Mouse (Mus musculus) gastrocnemius, postnatal 25 days (tissue): Measurements from ENCODE around the gene Rab11fip3. TPM values are rescaled to one million over a fixed set of nuclear protein-coding genes. Genes with fewer than 3 reads are reported as not detected.
"Not testable (repeated sequence)": the region's sequence is repeated elsewhere in the genome, so short reads cannot be mapped to it uniquely, and the experiment has no call there.

Experiments used
- DNase-seq: peaks from one replicate; pipeline ENCODE4 v3.0.0; 2022
- long read RNA-seq, 2 experiments: library from polyadenylated mRNA; stranded (forward); transcript quantifications; one replicate each; pipeline ENCODE4 v2.0.0; 2021
- total RNA-seq, 2 experiments: library from RNA; stranded (reverse); gene quantifications; 1 replicate in 1 of 2; 2 replicates in 1 of 2; pipeline ENCODE4 v1.2.3; 2021

Rab11fip3 gene
- total RNA-seq: 10 to 100 TPM; 54.9 to 71.5 TPM
- long read RNA-seq, experiment 1, full-length matches to known transcripts: 8 of 27 reads
- long read RNA-seq, experiment 1, partial matches to known transcripts: 5 of 27 reads
- long read RNA-seq, experiment 1, other reads (novel, unspliced or antisense): 14 of 27 reads
- long read RNA-seq, experiment 2, full-length matches to known transcripts: 24 of 50 reads
- long read RNA-seq, experiment 2, partial matches to known transcripts: 10 of 50 reads
- long read RNA-seq, experiment 2, other reads (novel, unspliced or antisense): 16 of 50 reads

DNA sequence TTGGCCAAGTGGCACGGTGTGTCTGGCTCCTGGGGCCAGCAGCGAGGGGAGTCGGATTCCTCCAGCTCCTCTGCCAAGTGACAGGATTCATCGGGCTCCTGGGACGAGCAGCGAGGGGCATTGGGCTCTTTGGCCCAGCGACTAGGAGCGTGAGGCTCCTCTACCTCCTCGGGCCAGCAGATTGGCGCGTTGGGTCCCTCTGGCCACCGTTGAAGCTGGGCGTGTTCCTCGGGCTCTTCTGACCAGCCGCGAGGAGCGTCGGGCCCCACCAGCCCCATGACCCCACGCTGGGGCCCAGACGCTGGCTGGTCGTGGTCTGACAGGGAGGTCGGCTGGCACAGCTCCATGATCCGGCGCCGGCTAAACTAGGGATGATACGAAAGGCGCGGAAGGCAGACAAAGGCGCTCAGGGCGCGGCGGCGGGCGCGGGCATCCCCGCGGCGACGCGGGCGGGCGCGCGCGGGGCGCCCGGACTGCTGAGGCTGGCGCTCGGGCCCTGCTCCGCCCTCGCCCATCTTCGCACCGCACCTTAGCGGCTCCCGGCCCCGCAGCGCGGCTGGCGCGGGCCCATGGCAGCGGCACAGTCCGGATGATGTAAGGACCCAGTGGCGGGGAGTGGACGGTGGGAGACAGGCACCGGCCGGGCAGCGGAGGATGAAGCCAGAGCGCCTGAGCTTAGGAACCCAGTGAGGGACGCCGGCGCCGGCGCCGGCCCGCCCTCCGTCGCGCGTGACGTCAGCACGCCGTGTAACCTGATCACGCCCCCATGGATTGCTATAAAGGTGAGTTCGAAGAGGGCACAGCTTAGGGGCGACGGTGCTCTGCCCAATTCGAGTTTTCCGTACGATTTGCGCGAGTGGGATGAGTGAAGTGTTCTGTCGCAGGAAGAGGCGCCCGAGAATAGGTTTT is at the start of gene Rab11fip3:
Gene Rab11fip3, minus strand, starts transcription at position 725 of the 909 bp plus-strand sequence.
- DNase-seq: peak; percentile 85

DNA sequence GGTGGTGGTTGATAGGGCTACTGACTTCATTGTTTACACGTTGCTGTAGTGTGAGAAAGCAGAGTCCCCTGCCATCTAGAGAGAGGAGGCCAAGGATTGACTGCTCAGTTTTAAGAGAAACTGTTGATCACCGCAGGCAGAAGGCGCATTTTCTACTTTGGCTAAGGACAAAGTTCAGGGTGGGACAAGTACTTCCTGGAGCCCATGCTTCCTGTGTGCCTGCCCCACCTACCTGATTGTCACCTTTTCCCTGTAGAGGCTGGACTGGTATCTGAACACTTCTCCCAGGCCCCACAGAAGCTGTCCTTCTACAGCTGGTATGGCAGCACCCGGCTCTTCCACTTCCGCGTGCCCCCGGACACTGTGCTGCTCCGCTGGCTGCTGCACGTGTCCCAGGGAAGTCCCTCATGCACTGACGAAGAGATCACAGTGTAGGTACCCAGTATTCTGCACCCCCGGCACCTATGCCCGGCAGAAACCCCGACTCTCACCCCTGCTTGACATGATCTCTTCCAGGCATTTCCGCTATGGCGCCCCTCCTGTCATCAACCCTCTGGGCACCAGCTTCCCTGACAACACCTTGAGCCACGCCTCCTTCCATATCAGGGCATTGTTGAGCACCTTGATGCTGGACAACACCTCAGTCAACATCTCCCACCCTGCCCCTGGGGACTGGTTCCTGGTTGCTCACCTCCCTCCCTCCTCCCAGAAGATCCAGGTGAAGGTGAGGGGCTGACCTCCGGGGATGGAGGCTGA is 47.3 kb upstream of the Rab11fip3 start:
- no peak for DNase-seq

DNA sequence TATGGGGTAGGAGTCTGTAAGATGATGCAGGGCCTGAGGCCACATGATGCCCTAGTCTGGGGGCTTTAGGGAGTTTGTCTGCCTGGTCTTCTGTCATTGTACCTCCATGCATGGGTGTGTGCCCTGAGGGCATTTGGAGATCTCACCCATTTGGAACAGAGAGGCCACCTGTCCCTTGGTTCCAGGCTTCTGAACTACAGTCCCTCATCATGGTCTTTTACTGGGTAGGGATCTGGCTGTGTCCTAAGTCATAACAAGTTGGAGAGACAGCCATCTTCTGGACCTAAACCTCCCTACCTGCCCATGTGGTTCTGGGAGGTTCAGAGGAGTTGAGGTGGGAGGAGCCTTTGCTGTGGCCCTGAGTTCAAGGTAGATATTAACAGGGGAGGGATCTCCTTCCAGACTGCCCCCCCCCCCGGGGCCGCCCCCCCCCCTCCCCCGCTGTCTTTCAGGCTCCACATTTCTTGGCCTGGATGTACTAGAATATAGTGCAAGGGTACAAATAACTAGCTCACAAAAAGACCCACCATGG is 46.7 kb upstream of the Rab11fip3 start:
- no peak for DNase-seq

DNA sequence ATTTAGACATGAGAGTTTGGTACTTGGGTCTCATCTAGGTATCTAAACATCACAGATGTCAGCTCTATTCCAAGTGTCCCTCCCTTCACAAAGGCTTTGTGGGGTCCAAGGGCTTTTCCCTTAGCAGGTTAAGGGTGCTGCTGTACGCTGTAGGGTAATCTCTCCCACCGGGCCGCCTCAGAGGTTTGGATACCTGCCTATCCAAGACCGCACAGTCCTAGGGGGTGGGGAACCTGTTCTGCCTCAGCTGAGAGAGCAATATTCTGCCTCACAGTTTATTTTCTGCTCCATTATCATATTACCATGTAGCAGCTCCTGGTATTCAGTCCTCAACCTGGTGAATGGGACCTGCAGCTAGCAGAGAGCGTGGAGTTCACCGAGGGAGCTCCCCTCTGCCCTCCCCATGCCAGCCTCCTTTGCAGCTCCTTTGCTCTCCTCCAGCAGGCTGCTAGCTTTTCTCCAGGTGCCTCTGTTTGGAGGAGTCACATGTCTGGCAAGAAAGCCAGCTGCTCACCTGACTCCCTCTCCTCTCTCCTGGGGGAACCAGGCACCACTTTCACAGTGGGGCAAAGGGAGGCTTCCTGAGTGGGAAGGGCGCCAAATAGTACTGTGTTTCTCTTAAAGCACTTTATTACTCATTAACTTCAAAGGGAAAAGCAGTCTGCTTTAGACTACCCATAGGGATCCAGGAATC is 46.0 kb upstream of the Rab11fip3 start:
- DNase-seq: no peak

DNA sequence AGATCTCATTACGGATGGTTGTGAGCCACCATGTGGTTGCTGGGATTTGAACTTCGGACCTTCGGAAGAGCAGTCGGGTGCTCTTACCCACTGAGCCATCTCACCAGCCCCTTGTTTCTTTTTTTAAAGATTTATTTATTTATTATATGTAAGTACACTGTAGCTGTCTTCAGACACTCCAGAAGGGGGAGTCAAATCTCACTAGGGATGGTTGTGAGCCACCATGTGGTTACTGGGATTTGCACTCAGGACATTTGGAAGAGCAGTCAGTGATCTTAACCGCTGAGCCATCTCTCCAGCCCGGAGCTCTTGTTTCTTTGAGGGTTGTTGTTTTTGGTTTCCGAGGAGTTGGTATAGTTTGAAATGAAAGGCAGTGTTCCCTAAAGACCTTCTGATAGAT is 45.1 kb upstream of the Rab11fip3 start:
- DNase-seq: not testable (repeated sequence)

- no peak for DNase-seq
Observed at GRCm38 (mm10) chr17:26114061-26114460, 44.7 kb upstream of the Rab11fip3 start.

- peak; percentile 31 for DNase-seq
Observed at GRCm38 (mm10) chr17:26113181-26113948, 44.0 kb upstream of the Rab11fip3 start, which contains the start of gene Tmem8. TSS of gene Tmem8 (plus strand) at chr17:26113299.

- DNase-seq: no peak
Observed at GRCm38 (mm10) chr17:26112751-26113150, 43.4 kb upstream of the Rab11fip3 start.

GRCm38 (mm10) chr17:26111722-26112121 is 42.4 kb upstream of the Rab11fip3 start:
- DNase-seq: no peak

DNA sequence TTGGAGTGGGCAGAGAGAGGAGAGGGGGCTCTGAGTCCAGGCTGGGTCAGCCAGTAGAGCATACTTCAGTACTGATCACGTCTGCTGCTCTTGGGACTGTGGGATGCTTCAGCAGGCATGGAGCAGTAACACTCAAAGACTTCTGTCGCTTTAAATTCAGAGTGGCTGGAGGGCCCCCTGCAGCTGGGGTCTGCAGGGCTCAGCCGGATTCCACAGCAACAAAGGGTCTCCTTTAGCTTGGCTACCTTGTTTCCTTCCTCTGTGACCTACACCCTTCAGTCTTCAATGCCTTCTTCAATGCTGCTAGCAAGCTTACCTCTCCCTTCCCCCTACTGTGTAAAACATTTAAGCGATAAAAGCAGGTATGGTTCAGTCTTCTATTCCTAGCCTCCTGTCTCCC is 41.7 kb upstream of the Rab11fip3 start:
- DNase-seq: no peak

DNA sequence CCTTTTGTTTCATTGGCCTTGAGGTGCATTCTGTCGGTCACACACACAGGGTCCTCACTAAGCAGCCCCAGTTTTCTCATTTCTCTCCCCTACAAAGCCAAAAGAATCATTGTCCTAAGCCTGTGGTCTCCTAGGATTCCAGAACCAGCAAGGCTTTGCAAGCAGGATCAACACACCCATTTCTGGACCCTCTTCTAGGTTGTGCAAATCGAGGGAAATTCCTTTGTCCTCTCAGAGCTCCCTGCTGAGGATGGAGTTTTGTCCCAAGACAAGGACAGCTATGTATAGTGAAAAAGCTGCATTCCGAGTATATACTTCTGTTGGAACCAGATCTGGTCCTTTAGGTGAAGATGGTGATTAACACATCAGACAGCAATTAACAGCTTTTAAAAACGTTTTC is 40.8 kb upstream of the Rab11fip3 start:
- DNase-seq: no peak

DNA sequence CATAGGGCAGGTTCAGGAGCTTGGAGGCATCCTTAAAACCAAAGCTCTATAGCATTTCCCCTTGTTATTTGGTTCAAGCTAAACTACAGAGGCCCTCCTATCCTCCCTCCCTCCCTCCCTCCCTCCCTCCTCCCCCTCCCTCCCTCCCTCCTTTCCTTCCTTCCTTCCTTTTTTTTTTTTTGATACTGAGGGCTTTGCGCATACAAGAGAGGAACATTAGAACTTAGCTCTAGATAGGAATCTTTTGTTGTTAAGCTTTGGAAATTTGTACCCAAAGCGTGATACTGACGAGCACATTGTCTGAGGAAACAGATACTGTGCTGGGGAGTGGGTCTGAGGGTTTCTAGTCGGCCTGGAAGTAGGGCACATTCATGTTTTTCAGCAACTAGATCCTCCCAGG is 36.3 kb upstream of the Rab11fip3 start:
- no peak for DNase-seq

DNA sequence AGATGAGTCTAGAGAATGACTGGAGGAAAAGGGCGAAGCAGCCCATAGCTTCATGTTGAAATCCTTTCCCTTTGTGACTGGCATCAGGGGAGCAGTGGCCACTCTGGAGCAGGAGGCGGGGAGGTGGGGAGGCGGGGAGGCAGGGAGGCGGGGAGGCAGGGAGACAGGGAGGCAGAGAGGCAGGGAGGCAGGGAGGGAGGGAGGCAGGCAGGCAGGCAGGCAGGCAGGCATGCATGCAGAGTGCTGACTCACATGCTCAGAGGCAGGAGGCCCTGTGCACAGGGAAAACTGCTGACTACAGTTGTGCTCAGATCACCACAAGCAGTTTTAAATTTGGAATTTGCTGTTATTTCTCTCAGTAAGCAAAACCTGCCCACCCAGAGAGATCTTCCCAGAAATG is 32.1 kb upstream of the Rab11fip3 start:
- no peak for DNase-seq

DNA sequence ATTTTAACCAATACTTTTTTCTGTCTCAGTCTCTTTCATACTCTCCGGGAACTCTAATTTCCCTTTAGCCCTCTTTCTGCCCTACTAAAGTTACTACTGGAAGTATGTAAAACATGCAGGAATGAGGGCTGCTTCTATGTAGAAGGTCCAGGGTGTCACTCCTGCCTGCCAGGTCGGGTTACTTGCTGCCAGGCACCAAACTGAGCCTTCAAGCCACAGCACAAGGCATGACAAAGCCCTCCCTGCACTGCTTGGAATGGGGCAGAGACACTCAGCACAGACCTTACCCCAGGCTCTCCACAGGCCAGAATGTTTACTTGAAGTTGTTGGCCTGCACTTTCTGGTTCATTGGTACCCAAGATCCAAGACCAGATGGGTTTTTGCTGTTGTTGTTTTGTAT is 30.8 kb upstream of the Rab11fip3 start:
- DNase-seq: no peak

- DNase-seq: not testable (repeated sequence)
Observed at GRCm38 (mm10) chr17:26099316-26099715, 30.0 kb upstream of the Rab11fip3 start.

GRCm38 (mm10) chr17:26098461-26098860 is 29.1 kb upstream of the Rab11fip3 start:
- no peak for DNase-seq

- peak; percentile 26 for DNase-seq
Observed at GRCm38 (mm10) chr17:26095121-26095740, 25.9 kb upstream of the Rab11fip3 start, which contains the start of gene Nme4. TSS of gene Nme4 (minus strand) at chr17:26095602.

DNA sequence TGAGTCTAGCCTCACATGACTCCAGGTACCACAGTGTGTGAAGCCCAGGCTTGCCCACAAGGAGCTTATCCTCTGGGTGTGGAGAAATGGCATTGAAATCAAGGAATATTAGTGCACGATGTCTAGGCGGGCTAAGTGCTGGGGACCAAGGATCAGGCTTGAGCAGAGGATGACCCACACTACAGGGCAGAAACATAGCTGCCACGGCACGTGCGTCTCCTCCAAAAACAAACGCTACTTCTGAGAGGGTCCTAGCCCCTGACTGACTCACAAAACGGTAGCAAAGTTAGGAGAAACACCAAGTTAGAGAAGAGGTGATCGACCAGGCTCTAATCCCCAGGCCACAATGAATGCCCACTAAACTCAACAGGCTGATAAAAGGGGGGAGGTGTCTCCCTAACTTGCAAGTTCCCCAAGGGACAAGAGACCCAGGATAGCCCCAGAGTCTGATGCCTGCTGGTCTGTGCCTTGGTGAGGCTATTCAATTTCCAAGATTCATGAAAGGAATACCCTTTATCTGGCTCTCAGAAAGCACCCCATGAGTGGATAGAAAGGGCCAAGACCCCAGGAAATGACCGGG is 25.3 kb upstream of the Rab11fip3 start:
- no peak for DNase-seq

GRCm38 (mm10) chr17:26089905-26090632 is 20.7 kb upstream of the Rab11fip3 start, which contains the start of gene Decr2:
TSS of gene Decr2 (minus strand) at chr17:26090337.
- peak; percentile 83 for DNase-seq
